Mouse (Mus musculus): Measurements from ENCODE around the gene Hhipl1.

DNA sequence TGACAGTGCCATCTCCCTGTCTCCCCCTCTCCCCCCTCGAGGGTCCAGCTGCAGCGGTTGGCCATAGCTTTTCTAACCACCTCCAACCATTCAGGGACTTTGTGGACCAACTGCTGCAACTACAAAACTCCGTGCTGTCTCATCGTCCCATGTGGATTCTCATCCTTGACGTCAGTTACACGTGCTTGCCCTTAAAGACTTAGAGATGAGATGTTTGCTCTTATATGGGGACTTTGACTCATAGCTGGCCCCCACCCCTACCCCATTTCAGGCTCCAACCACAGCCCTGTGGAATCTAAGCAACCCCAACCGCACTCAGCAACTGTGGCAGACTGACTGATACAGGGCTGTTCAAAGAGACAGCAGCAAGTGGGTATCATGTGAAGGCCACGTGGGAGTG, 898 bp upstream of the Hhipl1 start:
- TF ChIP-seq POLR2A (IDR thresholded peaks at IDR 0.05; ENCODE audit: control insufficient read depth, low read depth, low read length), result no peak
- TF ChIP-seq CTCF (IDR thresholded peaks at IDR 0.05; ENCODE audit: control insufficient read depth, insufficient read depth, insufficient replicate concordance, low read depth, low read length), result no peak
